Mouse (Mus musculus): Measurements from ENCODE around the gene Cyp2c70.

- TF ChIP-seq ELF1 (IDR thresholded peaks at IDR 0.05; ENCODE audit: low read depth, low read length) (no peak), HCFC1 (IDR thresholded peaks at IDR 0.05; ENCODE audit: low read depth, low read length) (no peak), CTCF (conservative IDR thresholded peaks at IDR 0.05 in 1 of 2, IDR thresholded peaks at IDR 0.05 in 1 of 2; ENCODE audit: low read depth in 2 of 2, low read length in 2 of 2) (no peak), TBP (conservative IDR thresholded peaks at IDR 0.05; ENCODE audit: low read depth, low read length) (no peak), NRF1 (IDR thresholded peaks at IDR 0.05; ENCODE audit: low read depth, low read length) (no peak), POLR2A (IDR thresholded peaks at IDR 0.05; ENCODE audit: low read depth, low read length) (no peak), SIN3A (IDR thresholded peaks at IDR 0.05; ENCODE audit: low read length) (no peak), E2F4 (IDR thresholded peaks at IDR 0.05; ENCODE audit: insufficient replicate concordance, low read depth, low read length) (no peak), ZC3H11A (IDR thresholded peaks at IDR 0.05; ENCODE audit: low read depth, low read length) (no peak), KAT2A (IDR thresholded peaks at IDR 0.05; ENCODE audit: insufficient replicate concordance, low read length) (no peak), ETS1 (conservative IDR thresholded peaks at IDR 0.05; ENCODE audit: low read depth, low read length) (no peak), MAX (IDR thresholded peaks at IDR 0.05; ENCODE audit: low read length) (no peak)
These were observed 44.1 kb upstream of the Cyp2c70 start for GRCm38 (mm10) chr19:40231074-40231738.
